Mouse (Mus musculus): ENCODE data around the gene Syne2.
"Not testable (repeated sequence)": the region's sequence is repeated elsewhere in the genome, so short reads cannot be mapped to it uniquely, and the experiment has no call there.

The Syne2 gene

DNA sequence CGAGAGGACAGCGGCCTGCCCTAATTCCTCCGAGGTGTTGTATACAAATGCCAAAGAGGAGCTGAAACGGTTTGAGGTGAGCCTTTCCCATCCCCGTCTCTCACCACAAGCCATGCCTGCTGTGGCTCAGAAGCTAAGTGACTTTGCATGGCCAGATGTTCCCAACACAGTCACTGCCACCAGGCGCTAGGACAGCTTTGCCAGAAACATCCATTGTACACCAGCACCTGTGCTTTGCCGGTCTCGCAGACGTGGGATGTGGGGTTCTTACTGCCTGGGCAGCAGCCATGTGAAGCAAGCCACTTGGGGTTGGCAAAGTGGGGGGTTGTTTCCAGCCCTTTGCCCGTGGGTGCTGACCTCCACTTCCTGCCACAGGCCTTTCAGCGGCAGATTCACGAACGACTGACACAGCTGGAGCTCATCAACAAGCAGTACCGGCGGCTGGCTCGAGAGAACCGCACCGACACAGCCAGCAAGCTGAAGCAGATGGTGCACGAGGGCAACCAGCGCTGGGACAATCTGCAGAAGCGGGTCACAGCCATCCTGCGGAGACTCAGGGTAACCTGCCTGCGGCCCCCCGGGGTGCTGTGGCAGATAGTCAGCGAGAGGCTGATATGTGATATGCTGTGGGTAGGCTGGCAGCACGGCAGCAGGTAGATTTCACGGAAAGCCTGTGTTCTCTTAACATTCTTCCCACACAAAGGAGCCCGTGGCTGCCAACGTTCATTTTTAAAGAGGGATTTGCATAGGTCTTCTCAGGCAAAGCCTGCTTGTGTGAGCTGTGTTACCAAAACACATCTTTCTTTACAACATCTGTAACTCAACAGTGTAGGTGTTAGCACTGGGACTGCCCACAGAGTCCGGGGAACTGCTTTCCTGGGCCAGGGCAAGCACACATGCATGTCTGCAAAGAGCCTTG lies 277.4 kb downstream of the Syne2 start:
- peak; percentile 12 for DNase-seq (ENCODE audit: low read depth, low spot score)

DNA sequence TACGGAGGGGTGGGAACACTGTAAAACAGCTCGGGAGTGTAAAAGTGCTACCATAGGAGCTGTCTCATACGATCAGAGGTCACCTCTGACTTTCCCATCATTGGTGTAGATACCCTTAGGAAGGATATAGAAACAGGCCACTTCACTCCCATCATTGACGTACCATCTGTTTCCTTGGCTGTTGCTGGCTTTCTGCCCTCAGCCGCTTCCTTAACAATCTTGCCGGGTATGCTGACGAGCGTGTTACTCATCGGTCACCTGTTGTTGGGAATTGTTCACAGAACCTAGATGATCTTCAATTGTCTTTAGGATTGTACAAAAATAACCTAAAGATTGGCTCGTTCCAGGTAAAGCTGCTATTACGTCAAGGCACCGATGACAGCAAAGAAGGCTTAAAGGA lies 284.7 kb downstream of the Syne2 start:
- DNase-seq (ENCODE audit: low read depth, low spot score), result no peak

DNA sequence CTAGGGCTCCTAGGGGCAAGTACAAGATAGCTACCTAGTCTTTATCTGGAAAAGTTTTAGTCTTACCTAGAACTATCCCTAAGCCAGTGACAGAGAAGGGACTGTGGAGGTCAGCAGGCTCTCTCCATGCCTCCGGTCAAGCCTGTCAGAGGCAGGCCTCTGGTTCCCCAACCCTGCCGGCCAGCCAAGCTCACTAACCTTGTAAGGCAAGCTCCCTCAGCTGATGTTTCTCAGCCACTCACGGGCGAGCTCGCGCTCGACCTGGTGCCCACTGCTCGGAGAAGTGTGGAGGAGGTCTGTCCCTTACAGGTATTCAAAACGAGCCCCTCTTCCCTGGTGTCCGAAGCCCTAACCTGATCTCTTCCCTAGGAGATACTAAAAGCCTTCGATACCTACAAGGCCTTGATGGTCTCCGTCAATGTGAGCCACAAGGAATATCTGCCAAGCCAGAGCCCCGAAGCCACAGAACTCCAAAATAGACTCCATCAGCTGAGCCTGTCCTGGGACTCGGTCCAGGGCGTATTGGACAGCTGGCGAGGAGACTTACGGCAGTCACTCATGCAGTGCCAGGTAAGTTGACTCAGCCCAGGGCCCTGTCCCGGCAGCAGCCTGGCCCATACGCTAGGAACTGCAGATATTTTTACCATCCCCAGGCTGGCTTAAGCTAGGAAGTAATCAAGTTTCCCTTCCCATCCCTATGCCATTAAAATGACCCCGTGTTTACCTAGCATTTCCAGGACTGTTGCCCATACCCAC lies 286.8 kb downstream of the Syne2 start:
- no peak for DNase-seq (ENCODE audit: low read depth, low spot score)

DNA sequence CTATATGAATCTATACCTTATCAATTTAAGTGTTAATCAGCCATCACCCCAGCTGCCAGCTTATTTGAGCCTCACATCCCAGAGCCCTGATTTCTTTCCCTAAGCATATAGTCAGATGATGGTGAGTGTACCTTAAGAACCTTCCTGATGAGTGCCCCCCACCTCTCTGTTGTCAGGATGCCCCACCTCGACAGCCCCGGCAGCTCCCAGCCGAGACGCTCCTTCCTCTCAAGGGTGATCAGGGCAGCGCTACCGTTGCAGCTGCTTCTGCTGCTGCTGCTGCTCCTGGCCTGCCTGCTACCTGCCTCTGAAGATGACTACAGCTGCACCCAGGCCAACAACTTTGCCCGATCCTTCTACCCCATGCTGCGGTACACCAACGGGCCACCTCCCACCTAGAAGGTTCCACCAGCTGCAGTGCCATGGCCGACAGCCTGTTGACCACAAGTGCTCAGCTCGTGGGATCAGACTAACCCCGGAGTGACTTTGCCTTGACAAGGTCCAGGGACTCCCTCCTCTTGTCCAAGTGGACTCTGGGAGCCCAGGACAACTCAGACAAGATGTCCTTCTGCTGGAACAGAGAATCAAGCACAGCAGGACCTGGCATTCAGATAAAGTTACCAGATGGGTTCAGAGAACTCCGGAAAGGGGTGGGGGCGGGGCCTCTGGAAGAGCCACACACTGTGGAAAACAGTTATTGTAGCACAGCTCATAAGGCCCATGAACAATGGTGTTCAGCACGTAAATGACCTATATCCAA lies 291.9 kb downstream of the Syne2 start:
- no peak for DNase-seq (ENCODE audit: low read depth, low spot score)

DNA sequence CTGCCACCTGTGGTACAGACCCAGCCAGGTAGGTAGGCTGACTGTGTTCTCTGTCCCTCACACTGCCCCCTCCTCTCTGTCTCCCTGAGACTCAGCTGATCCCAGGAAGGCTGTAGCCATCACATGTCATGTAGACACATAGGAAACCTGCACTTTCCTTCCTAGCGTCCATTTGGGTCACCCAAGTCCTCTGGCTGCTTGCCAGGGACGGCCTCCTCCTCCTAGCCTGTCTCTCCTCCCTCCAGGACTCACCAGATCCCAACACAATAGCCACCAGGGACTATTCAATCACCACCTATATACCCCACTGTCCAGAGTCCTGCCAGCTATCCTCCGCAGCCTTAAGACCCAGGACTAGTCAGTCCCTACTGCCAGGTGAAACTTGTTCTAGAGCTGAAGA lies 293.1 kb downstream of the Syne2 start:
- DNase-seq (ENCODE audit: low read depth, low spot score), result no peak

DNA sequence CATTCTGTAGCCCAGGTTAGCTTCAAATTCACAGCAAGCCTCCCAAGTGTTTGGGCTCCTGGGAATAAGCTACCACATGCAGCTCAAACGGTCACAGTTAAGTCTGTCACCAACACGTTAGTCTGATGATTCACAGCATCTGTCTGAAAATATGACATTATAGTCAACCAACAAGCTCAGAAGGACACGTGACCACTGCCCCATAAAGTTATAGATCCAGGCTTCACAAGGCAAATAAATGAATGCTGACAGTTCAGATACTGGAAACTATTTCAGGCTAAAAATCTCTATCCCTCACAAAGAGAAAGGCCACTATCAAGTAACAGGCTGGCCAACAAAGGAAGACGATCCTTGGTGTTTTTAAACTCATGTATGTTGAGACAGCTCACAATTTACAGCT lies 298.6 kb downstream of the Syne2 start:
- DNase-seq (ENCODE audit: low read depth, low spot score), result no peak

DNA sequence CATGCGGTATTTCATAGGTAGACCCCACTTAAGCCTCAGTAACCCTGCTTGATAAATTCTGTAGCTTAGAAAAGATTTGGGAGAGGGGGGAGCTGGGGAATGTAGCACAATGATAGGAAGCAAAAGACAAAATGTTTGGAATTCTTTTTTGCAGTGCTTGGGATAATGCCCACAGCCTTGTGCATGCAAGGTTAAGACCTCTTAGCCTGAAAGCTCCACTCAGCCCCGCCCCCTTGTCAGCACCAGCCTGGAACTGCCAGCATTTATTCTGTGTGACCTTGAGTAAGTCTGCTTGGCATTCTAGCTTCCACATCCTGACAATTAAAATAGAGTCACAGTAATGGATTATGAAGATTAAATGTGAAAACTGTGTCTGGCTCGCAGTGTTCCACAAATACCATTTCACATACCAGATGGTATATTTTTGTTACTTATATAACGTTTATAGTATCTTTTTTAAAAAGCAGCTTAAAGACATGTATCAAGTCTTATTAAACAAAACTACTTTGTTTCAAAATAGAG lies 299.8 kb downstream of the Syne2 start:
- peak; percentile 9 for DNase-seq (ENCODE audit: low read depth, low spot score)

DNA sequence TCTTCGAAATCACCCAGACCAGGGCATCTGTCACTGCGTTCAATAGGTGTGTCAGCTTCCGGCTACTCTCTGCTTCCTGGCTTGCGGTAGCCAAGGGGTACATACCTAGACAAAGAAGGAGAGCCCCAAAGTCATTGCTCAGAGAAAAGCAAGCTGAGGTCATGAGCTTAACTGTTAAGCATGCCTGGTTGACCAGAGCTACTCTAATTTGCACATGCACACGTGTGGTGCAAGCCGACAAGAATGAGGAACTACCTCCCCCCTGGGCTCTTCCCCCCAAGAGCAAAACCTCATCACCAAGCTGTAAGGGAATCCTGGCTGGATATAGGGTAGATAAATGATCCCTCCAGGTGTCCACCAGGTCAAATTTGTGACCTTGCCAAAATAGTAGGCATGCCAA lies 305.3 kb downstream of the Syne2 start:
- DNase-seq (ENCODE audit: low read depth, low spot score), result no peak

DNA sequence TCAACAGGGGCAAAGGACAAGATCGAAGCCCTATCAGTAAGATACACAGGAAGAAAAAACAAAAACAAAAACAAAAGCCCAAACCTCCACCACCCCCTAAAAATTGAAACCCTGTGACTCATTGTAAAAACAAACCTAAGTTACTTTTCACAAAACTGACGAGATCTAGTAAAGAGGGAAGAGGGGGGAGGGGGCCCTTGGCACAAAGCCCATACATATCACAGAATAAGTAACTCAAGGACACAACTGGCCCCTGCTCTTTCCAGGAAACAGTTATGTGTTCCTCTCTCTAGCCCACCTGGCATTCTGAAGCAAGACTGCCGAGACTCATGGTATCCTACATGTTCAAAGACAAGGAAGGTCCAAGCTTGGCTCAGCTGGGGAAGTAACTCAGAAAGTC lies 310.4 kb downstream of the Syne2 start:
- DNase-seq (ENCODE audit: low read depth, low spot score), result no peak

DNA sequence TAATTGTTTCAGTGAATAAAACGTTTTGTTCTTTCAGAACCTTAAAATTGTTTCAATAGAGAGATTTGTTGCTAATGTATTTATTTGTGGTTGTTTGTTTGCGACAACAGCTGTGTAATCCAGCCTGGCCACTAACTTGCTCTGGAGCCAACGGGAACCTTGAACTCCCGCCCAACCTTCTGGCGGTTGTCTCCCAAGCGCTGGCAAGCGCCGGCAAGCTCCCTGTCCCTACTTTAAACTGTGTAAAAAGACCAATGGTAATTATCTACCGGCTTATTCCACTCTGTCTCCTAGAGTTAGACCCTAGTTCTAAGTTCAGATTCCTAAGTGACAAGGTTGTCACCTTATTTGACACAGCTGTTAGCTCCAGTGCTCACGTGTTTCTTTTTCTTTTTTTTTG lies 310.9 kb downstream of the Syne2 start:
- no peak for DNase-seq (ENCODE audit: low read depth, low spot score)

DNA sequence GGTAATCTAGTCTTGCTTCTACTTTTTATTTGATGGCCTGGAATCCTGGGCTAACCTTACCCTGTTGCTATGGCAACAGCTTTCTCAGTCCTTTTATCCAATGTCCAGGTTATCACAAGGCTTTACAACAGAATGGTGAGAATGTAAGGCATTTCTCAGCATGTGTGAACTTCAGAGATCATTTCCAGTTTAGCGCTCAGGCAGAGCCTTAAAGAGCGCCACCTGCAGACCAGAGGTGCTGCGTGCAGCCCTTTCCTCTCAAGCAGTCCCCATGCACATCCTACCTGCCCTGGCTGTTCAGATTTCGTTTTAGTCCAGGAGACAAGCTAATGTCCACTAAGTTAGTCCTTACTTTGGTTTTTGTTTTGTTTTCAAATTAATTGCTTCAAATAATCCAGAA lies 312.3 kb downstream of the Syne2 start:
- DNase-seq (ENCODE audit: low read depth, low spot score), result peak; percentile 37

DNA sequence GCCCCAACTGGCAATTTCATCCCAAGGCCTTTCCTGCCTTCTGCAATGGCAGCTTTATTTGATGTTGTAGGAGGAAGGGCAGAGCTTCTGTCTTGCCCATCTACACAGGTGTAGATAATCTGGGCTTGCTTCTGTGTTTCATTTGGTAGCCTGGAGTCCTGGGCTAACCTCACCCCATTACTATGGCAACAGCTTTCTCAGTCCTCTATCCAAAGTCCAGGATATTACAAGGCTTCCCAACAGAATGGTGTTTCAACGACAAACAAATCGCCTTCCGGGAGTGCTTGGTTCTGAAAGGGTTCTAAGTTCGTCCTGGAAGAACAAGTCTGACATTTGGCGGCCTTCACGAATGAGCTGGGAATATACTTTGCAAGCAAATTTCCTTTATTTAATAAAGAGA lies 313.0 kb downstream of the Syne2 start:
- no peak for DNase-seq (ENCODE audit: low read depth, low spot score)

DNA sequence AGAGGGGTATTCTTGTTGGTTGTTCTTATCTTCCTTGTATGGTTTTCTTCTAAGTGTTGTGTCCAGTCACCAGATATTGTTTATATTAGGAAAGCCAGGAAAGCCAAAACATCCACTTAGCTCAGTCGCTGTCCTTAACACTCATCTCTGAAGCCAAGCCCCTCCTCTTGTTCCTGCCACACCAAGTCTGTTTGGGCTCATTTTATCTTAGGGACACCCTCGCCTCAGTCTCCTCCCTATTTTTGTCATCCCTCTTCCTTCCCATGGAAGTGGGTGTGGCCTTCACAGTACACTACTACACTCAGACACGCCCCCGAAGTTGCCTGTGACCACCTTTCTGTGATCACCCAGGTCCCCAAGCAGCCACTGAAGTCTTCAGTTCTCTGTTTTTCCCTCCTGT lies 314.7 kb downstream of the Syne2 start:
- no peak for DNase-seq (ENCODE audit: low read depth, low spot score)

DNA sequence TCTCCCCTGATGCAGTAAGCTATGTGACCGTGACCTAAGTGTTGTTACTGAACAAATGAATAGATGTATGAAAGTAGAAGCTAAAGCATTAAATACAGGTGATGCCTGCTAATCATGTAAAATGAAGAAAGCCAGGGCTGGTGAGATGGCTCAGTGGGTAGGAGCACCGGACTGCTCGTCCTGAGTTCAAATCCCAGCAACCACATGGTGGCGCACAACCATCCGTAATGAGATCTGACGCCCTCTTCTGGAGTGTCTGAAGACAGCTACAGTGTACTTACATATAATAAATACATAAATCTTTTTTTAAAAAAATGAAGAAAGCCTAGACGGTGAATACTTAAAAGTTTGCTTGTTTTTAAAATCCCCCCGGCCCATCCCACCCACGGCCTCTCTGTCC lies 315.1 kb downstream of the Syne2 start:
- not testable (repeated sequence) for DNase-seq (ENCODE audit: low read depth, low spot score)

DNA sequence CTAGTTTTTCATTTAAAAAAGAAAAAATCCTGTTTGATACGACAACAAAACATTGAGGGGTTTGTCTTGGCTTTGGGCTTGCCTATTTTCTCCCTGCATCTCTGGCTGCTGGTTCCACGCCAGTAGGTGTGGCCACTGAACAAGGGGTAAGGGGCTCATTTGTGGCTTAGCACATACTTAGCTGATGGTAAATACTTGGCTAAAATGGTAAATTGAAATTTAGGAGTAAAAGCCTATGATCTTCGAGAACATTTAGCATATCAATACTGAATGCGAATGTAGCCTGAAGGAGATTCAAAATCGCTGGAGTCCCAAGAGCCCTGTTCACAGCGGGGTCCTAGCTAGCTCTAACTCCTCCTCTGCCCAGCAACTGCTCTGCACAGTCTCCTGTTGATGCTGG lies 318.8 kb downstream of the Syne2 start:
- DNase-seq (ENCODE audit: low read depth, low spot score), result no peak

DNA sequence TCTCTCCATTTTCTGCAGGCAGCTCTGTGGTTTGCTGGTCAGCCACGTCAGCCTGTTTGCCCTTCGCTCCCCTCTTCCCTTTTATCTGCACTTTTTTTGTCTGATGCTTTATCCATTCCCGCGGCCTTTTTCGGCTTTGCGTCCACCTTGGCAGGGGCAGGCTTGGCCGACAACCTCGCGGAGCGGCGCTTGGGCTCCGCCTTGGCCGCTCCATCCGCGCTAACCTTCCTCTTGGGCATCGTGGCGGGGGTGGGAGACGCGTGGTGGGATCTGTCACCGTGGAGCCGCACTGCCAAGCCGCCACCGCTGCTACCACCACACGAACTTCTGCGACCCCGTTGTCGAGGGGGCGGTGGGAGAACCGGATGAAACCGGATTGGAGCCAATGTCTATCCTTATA lies 334.5 kb downstream of the Syne2 start:
- DNase-seq (ENCODE audit: low read depth, low spot score), result not testable (repeated sequence)
